In genomic region chr13:20517702-20518101, GRCm38 (mm10) we compare ENCODE assay signal across 26 mouse cellular contexts.
DNase-seq lines count a peak whose midpoint lies in the region; ATAC-seq and TF ChIP-seq lines count a peak whose summit lies in the region.
"Had no signal": no experiment of that assay in that cellular context is flagged by ENCODE, and none has a peak within 500 bp of the region (broad histone marks: within the 10 kb centered on the region; RNA-seq: fewer than 3 reads in every experiment).

No protein-coding gene starts in this region.

- H3K4me1 ChIP-seq in forebrain, embryonic 13.5 days = peaks cover 4% of the 10 kb centered on the region
- no peaks in the 10 kb centered on the region; the same call in 1 of the 2 replicates for H3K4me1 ChIP-seq in forebrain, embryonic 12.5 days
- H3K4me1 ChIP-seq in forebrain, embryonic 15.5 days = peaks cover 21% of the 10 kb centered on the region
- H3K4me1 ChIP-seq in forebrain, embryonic 11.5 days (replicated peaks; ENCODE audit: control insufficient read depth, insufficient read depth, low read length) = no peaks in the 10 kb centered on the region
- H3K4me1 ChIP-seq in forebrain, postnatal 0 days (ENCODE audit: insufficient read depth) = peaks cover 2% of the 10 kb centered on the region; the same call in 1 of the 2 replicates

- H3K4me3 ChIP-seq in forebrain, embryonic 13.5 days = no peak overlapping the region
- H3K4me3 ChIP-seq in forebrain, embryonic 12.5 days (replicated peaks) = no peak overlapping the region
- no peak overlapping the region for H3K4me3 ChIP-seq in forebrain, embryonic 15.5 days
- H3K4me3 ChIP-seq in forebrain, embryonic 11.5 days (ENCODE audit: low read depth, low read length) = no peak overlapping the region
- H3K4me3 ChIP-seq in forebrain, postnatal 0 days (ENCODE audit: low read depth, low read length) = no peak overlapping the region
- H3K4me3 ChIP-seq: embryonic facial prominence, embryonic 13.5 days; embryonic facial prominence, embryonic 15.5 days; erythroblast, embryonic 14.5 days had no signal

- no peak overlapping the region for H3K27ac ChIP-seq in forebrain, embryonic 13.5 days
- no peak overlapping the region for H3K27ac ChIP-seq in forebrain, embryonic 12.5 days
- H3K27ac ChIP-seq in forebrain, embryonic 15.5 days (replicated peaks) = no peak overlapping the region
- no peak overlapping the region for H3K27ac ChIP-seq in forebrain, embryonic 11.5 days (ENCODE audit: low read depth, low read length)
- H3K27ac ChIP-seq in forebrain, postnatal 0 days (ENCODE audit: low read depth, low read length) = no peak overlapping the region
- H3K27ac ChIP-seq: embryonic facial prominence, embryonic 13.5 days; embryonic facial prominence, embryonic 15.5 days had no signal

- no peaks in the 10 kb centered on the region for H3K27me3 ChIP-seq in forebrain, embryonic 13.5 days
- H3K27me3 ChIP-seq in forebrain, embryonic 12.5 days = no peaks in the 10 kb centered on the region
- H3K27me3 ChIP-seq in forebrain, embryonic 15.5 days = no peaks in the 10 kb centered on the region
- H3K27me3 ChIP-seq in forebrain, embryonic 11.5 days (ENCODE audit: control insufficient read depth, insufficient read depth, low read length) = no peaks in the 10 kb centered on the region
- no peaks in the 10 kb centered on the region for H3K27me3 ChIP-seq in forebrain, postnatal 0 days (ENCODE audit: insufficient read depth, low read length)
- H3K27me3 ChIP-seq: CH12.LX; embryonic facial prominence, embryonic 13.5 days; embryonic facial prominence, embryonic 15.5 days; Patski had no signal

- H3K9ac ChIP-seq in forebrain, embryonic 13.5 days = no peak overlapping the region
- no peak overlapping the region for H3K9ac ChIP-seq in forebrain, embryonic 12.5 days
- H3K9ac ChIP-seq in forebrain, embryonic 15.5 days (replicated peaks) = no peak overlapping the region
- H3K9ac ChIP-seq in forebrain, embryonic 11.5 days (ENCODE audit: low read length) = no peak overlapping the region
- H3K9ac ChIP-seq in forebrain, postnatal 0 days = no peak overlapping the region
- H3K9ac ChIP-seq: embryonic facial prominence, embryonic 13.5 days; embryonic facial prominence, embryonic 15.5 days had no signal

- no peak for DNase-seq in forebrain, embryonic 11.5 days (ENCODE audit: low spot score)
- peak; percentile 68 for DNase-seq in brain, embryonic 14.5 days (ENCODE audit: low read depth)
- DNase-seq in forebrain, postnatal 0 days = peak; percentile 46
- DNase-seq in spleen, postnatal 14 days (ENCODE audit: low spot score in 2 of 2) = no peak
- DNase-seq: adrenal gland, adult 8-10 months; adrenal gland, postnatal 14 days; adrenal gland, postnatal 36 days; B cell, adult 2 months; cerebellum, adult 11 months; cerebellum, adult 18-20 months; cerebellum, adult 8-10 months; cerebellum, adult 9-11 months; cerebellum, postnatal 14 days; cerebellum, postnatal 36 days; embryo, embryonic 11 days had no signal

- H3K9me3 ChIP-seq in forebrain, embryonic 13.5 days (replicated peaks) = no peaks in the 10 kb centered on the region
- H3K9me3 ChIP-seq in forebrain, embryonic 12.5 days = no peaks in the 10 kb centered on the region
- no peaks in the 10 kb centered on the region for H3K9me3 ChIP-seq in forebrain, embryonic 15.5 days
- no peaks in the 10 kb centered on the region for H3K9me3 ChIP-seq in forebrain, embryonic 11.5 days (ENCODE audit: control insufficient read depth, low read length)
- no peaks in the 10 kb centered on the region for H3K9me3 ChIP-seq in forebrain, postnatal 0 days (ENCODE audit: low read length)
- H3K9me3 ChIP-seq: embryonic facial prominence, embryonic 13.5 days; embryonic facial prominence, embryonic 15.5 days; G1E had no signal

- TF ChIP-seq POLR2A in brain, embryonic 14.5 days (IDR thresholded peaks at IDR 0.05; ENCODE audit: borderline replicate concordance, extremely low read depth, insufficient read depth, insufficient read length, poor library complexity, severe bottlenecking) = no peak

- H3K4me2 ChIP-seq in forebrain, embryonic 13.5 days = no peak overlapping the region
- no peak overlapping the region for H3K4me2 ChIP-seq in forebrain, embryonic 12.5 days
- no peak overlapping the region for H3K4me2 ChIP-seq in forebrain, embryonic 15.5 days (replicated peaks)
- H3K4me2 ChIP-seq in forebrain, embryonic 11.5 days (ENCODE audit: low read depth, low read length, severe bottlenecking) = no peak overlapping the region
- no peak overlapping the region for H3K4me2 ChIP-seq in forebrain, postnatal 0 days (ENCODE audit: low read depth)
- H3K4me2 ChIP-seq: embryonic facial prominence, embryonic 13.5 days; embryonic facial prominence, embryonic 15.5 days had no signal

- peak; percentile 42; the same call in 1 of the 2 replicates for ATAC-seq in forebrain, embryonic 13.5 days
- no peak for ATAC-seq in forebrain, embryonic 12.5 days (ENCODE audit: low FRiP score)
- ATAC-seq in forebrain, embryonic 15.5 days (replicated peaks) = peak; percentile 54; the same call in 1 of the 2 replicates
- ATAC-seq in forebrain, embryonic 11.5 days (replicated peaks; ENCODE audit: low FRiP score) = no peak
- ATAC-seq in forebrain, postnatal 0 days = peak; percentile 70
- ATAC-seq: activated CD4-positive, CD25-positive, alpha-beta regulatory T cell, adult 4 months; CD4-positive, CD25-positive, alpha-beta regulatory T cell, adult 4 months; Patski had no signal

- no peak for TF ChIP-seq CTCF in brain, embryonic 14.5 days (IDR thresholded peaks at IDR 0.05; ENCODE audit: borderline replicate concordance, extremely low read depth, insufficient read depth, insufficient read length)
- no peak for TF ChIP-seq CTCF in forebrain, postnatal 0 days (IDR thresholded peaks at IDR 0.05; ENCODE audit: low read depth)

- 66% methylated on average over 4 of the region's 4 CpGs for WGBS in forebrain, embryonic 13.5 days
- 81% methylated on average over 4 of the region's 4 CpGs for WGBS in forebrain, embryonic 12.5 days
- 60% methylated on average over 4 of the region's 4 CpGs for WGBS in forebrain, embryonic 15.5 days
- 77% methylated on average over 4 of the region's 4 CpGs for WGBS in forebrain, embryonic 11.5 days
- 52% methylated on average over 4 of the region's 4 CpGs for WGBS in forebrain, postnatal 0 days

- H3K36me3 ChIP-seq in forebrain, embryonic 13.5 days (ENCODE audit: poor library complexity, severe bottlenecking) = no peaks in the 10 kb centered on the region
- no peaks in the 10 kb centered on the region for H3K36me3 ChIP-seq in forebrain, embryonic 12.5 days (replicated peaks)
- no peaks in the 10 kb centered on the region for H3K36me3 ChIP-seq in forebrain, embryonic 15.5 days
- no peaks in the 10 kb centered on the region for H3K36me3 ChIP-seq in forebrain, embryonic 11.5 days (ENCODE audit: control insufficient read depth, insufficient read depth, low read length)
- H3K36me3 ChIP-seq in forebrain, postnatal 0 days (ENCODE audit: insufficient read depth) = no peaks in the 10 kb centered on the region
- H3K36me3 ChIP-seq: embryonic facial prominence, embryonic 13.5 days; embryonic facial prominence, embryonic 15.5 days; G1E had no signal

Comparison
In these comparisons a context has a peak if more than half of its experiments do, and no peak if none do; other contexts are left out.
1. ATAC-seq: peak in forebrain, embryonic 13.5 days (single experiment), forebrain, embryonic 15.5 days (single experiment) and forebrain, postnatal 0 days (single experiment); none in forebrain, embryonic 12.5 days (single experiment) and forebrain, embryonic 11.5 days (single experiment).
2. DNase-seq: peak in brain, embryonic 14.5 days (single experiment) and forebrain, postnatal 0 days (single experiment); none in forebrain, embryonic 11.5 days (single experiment) and spleen, postnatal 14 days (0 of 2).